Mouse (Mus musculus) forebrain, embryonic 12.5 days (tissue): Measurements from ENCODE around the gene Tas2r135. TPM values are rescaled to one million over a fixed set of nuclear protein-coding genes. Genes with fewer than 3 reads are reported as not detected.

Experiments used
- polyA plus RNA-seq: library from polyadenylated mRNA; unstranded; fragments of >200 nt; fragmentation: Nextera tagmentation; extraction: Ambion mirVana; gene quantifications from 2 replicates; pipeline ENCODE4 v1.2.1, GENCODE M21; 2016

Gene Tas2r135
- polyA plus RNA-seq, 1 experiment from 2014 or later = not detected

Other genes starting within 250 kb of the Tas2r135 start
- not detected in 2 replicates for gene Tas2r144, start 190.1 kb upstream of the Tas2r135 start, polyA plus RNA-seq
- gene Gstk1, start 159.5 kb upstream of the Tas2r135 start, polyA plus RNA-seq = 11.8 and 12.8 TPM in 2 replicates
- gene Tmem139, start 143.5 kb upstream of the Tas2r135 start, polyA plus RNA-seq = 0.17 TPM in 1 of 2 replicates, not detected in the other
- 74.0 and 79.8 TPM in 2 replicates for gene Casp2, start 140.4 kb upstream of the Tas2r135 start, polyA plus RNA-seq
- 1.7 and 2.2 TPM in 2 replicates for gene Clcn1, start 118.7 kb upstream of the Tas2r135 start, polyA plus RNA-seq
- gene Fam131b, start 80.8 kb upstream of the Tas2r135 start, polyA plus RNA-seq = 3.6 and 4.7 TPM in 2 replicates
- 66.6 and 71.1 TPM in 2 replicates for gene Zyx, start 55.8 kb upstream of the Tas2r135 start, polyA plus RNA-seq
- 0.69 and 1.4 TPM in 2 replicates for gene Epha1, start 32.2 kb upstream of the Tas2r135 start, polyA plus RNA-seq
- gene Tas2r143, start 5.2 kb upstream of the Tas2r135 start, polyA plus RNA-seq = not detected in 2 replicates
- not detected in 2 replicates for gene Tas2r126, start 29.1 kb downstream of the Tas2r135 start, polyA plus RNA-seq
- not detected in 2 replicates for gene Olfr458, start 59.8 kb downstream of the Tas2r135 start, polyA plus RNA-seq
- 0.08 TPM in 1 of 2 replicates, not detected in the other for gene Olfr457, start 70.9 kb downstream of the Tas2r135 start, polyA plus RNA-seq
- gene Olfr456, start 81.8 kb downstream of the Tas2r135 start, polyA plus RNA-seq = not detected in 2 replicates
- not detected in 2 replicates for gene Olfr455, start 142.2 kb downstream of the Tas2r135 start, polyA plus RNA-seq
- not detected in 2 replicates for gene Tcaf3, start 192.3 kb downstream of the Tas2r135 start, polyA plus RNA-seq
- gene Tcaf2, start 239.8 kb downstream of the Tas2r135 start, polyA plus RNA-seq = 2.7 and 2.8 TPM in 2 replicates